Mouse (Mus musculus): ENCODE results near the gene Wdr63.

Gene Wdr63

GRCm38 (mm10) chr3:146057131-146057530, 50.8 kb downstream of the Wdr63 start:
- in situ Hi-C loops (cut with MboI, MseI) = loop anchor here (5.0 kb wide), 1 partner anchor 120 kb away; no protein-coding TSS in a partner anchor

DNA sequence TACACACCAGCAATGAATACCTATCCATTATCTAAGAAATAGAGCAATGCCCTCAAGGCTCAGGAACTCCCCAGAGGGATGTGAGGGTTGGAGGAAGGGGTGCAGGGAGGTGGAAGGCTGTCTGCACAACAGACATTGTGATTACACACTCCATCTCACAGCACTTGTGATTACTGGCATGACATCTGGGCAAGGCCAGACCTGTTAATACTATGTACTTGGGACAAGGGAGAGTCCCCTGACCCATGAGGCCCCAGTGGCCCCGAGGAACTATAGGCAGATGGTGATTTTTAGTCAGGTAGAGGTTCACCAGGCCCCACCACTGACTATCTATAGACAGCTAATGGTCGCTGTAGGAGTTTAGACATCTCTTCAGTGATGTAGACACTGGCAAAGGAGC, 54.1 kb downstream of the Wdr63 start:
- in situ Hi-C loops (cut with MboI, MseI) = no loop called here

- in situ Hi-C loops (cut with MboI, MseI) = no loop called here
Observed at GRCm38 (mm10) chr3:146053082-146053814, 54.7 kb downstream of the Wdr63 start.

- in situ Hi-C loops (cut with MboI, MseI) = no loop called here
Observed at GRCm38 (mm10) chr3:146051277-146052007, 56.5 kb downstream of the Wdr63 start.

DNA sequence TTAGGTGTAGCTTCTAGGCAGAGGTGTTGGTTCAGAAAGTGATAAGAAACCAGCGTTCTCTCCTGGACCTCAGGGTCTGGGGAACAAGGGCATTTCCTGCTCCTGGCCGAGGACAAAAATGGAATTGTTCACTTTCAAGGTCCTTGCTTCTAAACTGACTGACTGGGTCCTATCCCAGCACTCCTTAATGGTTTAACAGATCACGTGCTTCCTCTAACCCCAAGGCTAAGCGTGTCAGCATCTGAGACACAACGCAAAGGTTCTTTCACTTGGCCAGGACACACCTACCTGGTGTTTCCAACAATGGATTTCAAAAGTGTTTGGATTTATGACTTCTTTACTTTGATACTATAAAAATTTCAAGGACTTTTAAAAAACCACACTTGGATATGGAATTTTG, 58.0 kb downstream of the Wdr63 start:
- in situ Hi-C loops (cut with MboI, MseI) = no loop called here

- in situ Hi-C loops (cut with MboI, MseI) = no loop called here
Observed at GRCm38 (mm10) chr3:146047704-146048207, 60.2 kb downstream of the Wdr63 start.

GRCm38 (mm10) chr3:146046076-146046475, 61.9 kb downstream of the Wdr63 start:
- in situ Hi-C loops (cut with MboI, MseI) = no loop called here

- in situ Hi-C loops (cut with MboI, MseI) = no loop called here
Observed at GRCm38 (mm10) chr3:146044977-146045376, 63.0 kb downstream of the Wdr63 start.

GRCm38 (mm10) chr3:146041382-146041781, 66.5 kb downstream of the Wdr63 start:
- in situ Hi-C loops (cut with MboI, MseI) = no loop called here

- in situ Hi-C loops (cut with MboI, MseI) = loop anchor here (10.0 kb wide), 1 partner anchor 1665 kb away; no protein-coding TSS in a partner anchor
Observed at GRCm38 (mm10) chr3:146039132-146039903, 68.6 kb downstream of the Wdr63 start.

GRCm38 (mm10) chr3:146037906-146038305, 70.0 kb downstream of the Wdr63 start:
- in situ Hi-C loops (cut with MboI, MseI) = loop anchor here (10.0 kb wide), 1 partner anchor 1663 kb away; no protein-coding TSS in a partner anchor

- in situ Hi-C loops (cut with MboI, MseI) = loop anchor here (10.0 kb wide), 1 partner anchor 1658 kb away; no protein-coding TSS in a partner anchor
Observed at GRCm38 (mm10) chr3:146032976-146033375, 75.0 kb downstream of the Wdr63 start.

GRCm38 (mm10) chr3:146030255-146030836, 77.6 kb downstream of the Wdr63 start:
- in situ Hi-C loops (cut with MboI, MseI) = loop anchor here (10.0 kb wide), 1 partner anchor 1656 kb away; no protein-coding TSS in a partner anchor

DNA sequence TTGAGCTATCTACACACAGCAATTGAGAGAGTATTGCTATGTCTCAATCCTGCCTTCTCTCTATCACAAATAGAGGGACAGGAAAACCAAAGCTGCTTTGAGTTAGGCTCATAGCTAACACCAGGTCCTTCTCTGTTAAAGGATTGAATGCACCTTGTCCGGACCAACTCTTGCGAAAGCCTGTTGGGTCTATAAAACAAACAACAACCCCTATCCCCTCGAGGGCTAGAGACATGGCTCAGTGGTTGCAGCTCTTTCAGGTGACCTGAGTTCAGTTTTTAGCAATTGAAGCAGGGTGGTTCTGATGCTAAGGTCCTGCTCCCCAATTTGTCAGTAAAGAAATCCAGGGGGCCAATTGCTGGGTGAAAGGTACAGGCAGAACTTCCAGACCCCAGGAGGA, 78.7 kb downstream of the Wdr63 start:
- in situ Hi-C loops (cut with MboI, MseI) = no loop called here

GRCm38 (mm10) chr3:146028406-146028805, 79.5 kb downstream of the Wdr63 start:
- in situ Hi-C loops (cut with MboI, MseI) = no loop called here

GRCm38 (mm10) chr3:146027116-146027515, 80.8 kb downstream of the Wdr63 start:
- in situ Hi-C loops (cut with MboI, MseI) = no loop called here

DNA sequence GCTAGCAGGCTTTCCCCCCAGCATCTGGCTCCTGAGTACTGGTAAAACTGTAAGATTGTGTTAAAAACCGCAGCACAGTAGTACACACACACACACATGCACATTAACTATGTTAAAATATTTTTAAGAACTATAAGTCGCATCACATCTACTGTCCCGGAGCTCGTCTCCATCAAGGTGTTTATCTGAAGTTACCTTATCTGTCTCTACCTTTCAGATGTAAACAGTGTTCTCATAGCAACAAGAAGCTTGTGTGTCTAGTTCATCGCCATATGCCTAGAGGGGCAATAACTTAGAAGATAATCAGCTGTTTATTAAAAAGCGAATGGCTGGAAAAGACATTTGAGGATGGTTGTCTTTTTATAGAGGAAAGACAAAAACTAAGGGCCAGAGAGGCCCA, 82.4 kb downstream of the Wdr63 start:
- in situ Hi-C loops (cut with MboI, MseI) = no loop called here

- in situ Hi-C loops (cut with MboI, MseI) = no loop called here
Observed at GRCm38 (mm10) chr3:146024746-146025145, 83.2 kb downstream of the Wdr63 start.

- in situ Hi-C loops (cut with MboI, MseI) = no loop called here
Observed at GRCm38 (mm10) chr3:146022232-146022631, 85.7 kb downstream of the Wdr63 start.

- in situ Hi-C loops (cut with MboI, MseI) = no loop called here
Observed at GRCm38 (mm10) chr3:146017521-146017920, 90.4 kb downstream of the Wdr63 start.

DNA sequence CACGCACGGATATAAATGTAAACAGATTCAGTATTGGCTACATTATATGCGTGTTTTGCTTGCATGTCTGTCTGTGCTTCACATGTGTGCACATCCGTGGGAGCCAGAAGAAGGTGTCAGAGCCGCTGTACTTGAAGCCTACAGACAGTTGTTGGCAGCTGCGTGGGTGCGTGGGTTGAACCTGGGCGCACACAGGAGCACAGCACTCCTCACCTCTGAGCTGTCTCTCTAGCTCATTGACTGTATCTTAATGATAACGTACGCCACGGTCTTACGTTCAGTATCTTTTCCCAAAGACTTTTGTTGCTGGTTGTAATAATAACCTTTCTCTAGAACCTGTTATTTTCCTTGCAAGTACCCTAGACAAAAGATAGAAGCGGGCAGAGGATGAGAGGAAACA, 91.0 kb downstream of the Wdr63 start:
- in situ Hi-C loops (cut with MboI, MseI) = no loop called here
